Mouse (Mus musculus) right cerebral cortex, postnatal 14 days (tissue): ENCODE data around the gene Susd6.

Source experiments
- DNase-seq: peaks from one replicate; pipeline ENCODE4 v3.0.0; 2022

The Susd6 gene

DNA sequence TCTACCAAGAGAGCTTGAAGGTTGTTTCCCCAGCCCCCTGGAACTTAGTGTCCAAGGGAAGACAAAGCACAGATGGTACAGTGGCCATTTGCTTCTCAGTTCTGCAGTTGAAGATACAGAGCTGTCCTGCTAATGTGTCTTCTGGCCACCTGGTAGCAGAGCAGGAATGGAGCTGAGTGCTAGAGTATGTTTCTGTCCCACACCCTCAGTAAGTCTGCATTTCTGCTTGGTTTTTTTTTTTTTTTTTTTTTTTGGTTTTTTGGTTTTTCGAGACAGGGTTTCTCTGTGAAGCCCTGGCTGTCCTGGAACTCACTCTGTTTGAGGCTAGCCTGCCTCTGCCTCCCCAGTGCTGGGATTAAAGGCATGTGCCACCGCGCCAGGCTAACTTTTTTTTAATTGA lies 93.0 kb downstream of the Susd6 start:
- no peak for DNase-seq

DNA sequence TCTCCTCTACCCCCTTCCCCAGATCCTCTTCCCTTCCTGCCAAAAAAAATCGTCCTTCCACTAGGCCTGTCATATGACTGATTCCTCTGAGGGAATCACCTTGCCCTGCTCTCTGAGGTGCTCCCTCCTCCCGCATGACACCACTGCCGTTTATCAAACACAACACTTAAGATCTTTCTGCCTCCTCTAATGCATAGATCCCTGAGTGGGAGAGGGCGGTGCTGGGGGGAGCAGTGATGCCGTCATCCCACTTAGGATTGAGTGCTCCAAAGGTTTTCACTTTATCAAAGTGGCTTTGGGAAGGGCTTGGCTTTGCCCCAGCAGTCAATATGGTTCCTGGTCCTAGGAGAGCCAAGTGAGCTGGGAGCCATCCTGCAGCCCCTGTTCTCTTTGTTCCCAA lies 93.6 kb downstream of the Susd6 start:
- DNase-seq = no peak

DNA sequence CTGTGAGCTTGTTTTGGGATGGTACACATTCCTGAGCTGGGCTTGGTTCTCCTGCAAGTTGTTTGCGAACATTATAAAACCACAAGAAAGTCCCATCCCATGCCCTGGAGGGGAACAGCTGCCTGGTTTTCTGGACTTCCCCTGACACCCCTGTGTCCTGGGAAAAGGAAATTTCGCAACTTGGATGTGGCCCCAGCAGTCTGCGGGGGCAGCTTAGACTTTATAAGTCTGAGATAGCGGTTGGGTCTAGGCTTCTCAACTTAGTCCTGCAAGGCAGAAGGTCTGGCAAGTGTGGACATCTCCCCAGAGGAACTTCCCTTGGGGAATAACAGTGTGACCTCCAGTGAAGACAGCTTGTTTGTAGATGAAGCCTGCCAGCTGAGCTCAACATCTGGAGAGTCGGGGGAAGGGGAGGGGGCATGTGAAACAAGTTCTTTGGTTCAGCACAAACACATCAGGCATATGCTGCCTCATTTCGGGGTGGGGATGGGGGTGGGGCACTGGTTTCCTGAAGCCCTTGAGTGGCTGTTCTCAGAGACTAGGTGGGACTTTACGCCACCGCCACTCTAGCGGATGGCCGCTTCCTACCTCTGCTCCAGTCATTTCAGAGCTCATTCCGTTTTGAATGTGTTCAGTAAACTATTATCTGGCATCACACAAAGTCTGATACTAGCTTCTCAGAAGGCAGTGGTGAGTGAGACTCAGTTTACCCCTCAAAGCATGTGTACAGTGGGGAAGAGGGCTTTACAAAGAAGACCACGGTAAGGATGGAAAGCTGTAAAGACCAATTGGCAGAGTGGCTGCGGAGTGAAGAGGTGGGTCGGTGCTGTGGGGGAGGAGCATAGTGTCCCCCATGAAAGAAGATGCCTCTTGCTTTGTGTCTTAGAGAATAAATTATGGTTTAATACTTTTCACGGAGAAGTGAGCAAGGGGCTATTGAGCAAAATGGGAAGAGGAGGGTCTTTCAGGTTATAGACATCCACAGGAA lies 95.3 kb downstream of the Susd6 start:
- DNase-seq = no peak

DNA sequence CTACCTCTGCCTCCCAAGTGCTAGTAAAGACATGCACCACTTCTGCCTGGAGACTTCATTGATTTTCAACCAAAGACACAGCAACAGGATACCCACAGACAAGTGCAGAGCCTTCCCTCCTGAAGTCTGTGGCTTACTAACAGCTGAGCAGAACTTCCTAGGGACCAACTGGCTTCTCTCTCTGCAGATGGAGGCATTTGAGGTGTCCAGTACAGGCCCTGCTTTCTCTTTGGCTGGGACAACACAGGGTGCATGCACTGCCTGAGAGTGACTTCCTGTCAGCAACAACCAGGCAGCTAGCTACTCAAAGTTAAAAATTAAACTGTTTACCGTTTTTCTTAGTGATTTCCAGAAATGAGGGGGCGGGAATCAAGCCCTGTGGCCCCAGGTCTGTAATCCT lies 96.7 kb downstream of the Susd6 start:
- no peak for DNase-seq

DNA sequence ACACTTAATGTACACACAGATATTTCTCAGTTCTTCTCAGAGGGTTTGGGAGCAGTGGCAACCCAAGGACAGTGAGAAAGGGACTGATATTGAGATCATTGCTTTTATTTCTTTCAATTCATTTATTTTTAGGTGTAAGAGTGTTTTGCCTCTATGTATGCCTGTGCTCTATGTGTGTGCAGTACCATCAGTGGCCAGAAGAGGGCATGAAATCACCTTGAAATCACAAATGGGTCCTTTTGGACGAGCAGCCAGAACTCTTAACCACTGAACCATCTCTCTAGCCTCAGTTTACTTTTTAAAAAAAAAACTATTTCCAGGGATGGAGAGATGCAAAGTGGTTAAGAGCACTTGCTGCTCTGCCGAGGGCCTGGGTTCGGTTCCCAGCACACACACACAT lies 99.0 kb downstream of the Susd6 start:
- no peak for DNase-seq

DNA sequence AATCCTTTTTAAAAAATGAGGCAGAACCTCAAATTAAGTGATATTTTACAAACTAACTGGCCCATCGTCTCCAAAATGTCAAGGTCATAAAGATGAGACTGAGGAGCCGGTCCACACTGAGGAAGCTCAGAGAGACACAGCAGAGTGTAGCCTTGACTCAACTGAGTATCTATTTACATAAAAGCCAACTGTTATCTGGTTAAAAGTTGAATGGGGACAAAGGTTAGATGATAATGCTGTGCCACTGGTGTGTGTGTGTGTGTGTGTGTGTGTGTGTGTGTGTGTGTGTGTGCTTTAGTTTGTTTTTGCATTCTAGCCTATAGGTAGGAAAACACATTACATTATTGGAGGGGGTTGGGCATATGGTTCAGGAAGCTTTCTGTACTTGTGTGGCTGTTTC lies 100.8 kb downstream of the Susd6 start:
- no peak for DNase-seq

DNA sequence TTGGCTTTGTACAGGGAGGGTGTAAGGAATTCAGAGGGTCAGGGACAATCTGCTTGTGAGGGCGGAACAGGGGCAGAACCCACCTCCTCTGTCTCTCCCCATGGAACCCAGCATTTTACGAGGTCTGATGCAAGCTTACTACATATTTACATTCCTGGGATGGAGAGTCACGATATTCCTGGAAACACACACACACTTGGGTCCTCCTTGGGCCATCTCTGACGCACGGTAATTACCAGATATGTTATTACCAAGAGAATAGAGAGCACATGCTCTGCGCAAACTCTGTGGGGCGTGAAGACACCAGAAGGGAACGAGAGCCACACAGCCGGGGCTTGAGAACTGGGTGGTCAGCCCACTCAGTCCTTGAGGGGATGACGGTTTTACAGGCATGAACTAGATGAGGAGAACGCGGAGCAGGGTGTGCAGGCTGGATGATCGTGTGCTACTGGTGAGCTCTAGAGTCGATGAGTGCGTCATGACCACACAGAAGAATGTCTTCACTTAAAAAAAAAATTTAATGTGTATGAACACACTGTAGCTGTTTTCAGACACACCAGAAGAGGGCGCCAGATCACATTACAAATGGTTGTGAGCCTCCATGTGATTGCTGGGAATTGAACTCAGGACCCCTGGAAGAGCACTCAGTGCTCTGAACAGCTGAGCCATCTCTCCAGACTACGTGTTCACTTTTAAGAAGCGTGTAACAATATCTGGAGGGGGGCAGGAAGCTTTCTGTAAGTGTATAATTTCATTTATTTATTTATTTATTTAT lies 103.6 kb downstream of the Susd6 start:
- no peak for DNase-seq

DNA sequence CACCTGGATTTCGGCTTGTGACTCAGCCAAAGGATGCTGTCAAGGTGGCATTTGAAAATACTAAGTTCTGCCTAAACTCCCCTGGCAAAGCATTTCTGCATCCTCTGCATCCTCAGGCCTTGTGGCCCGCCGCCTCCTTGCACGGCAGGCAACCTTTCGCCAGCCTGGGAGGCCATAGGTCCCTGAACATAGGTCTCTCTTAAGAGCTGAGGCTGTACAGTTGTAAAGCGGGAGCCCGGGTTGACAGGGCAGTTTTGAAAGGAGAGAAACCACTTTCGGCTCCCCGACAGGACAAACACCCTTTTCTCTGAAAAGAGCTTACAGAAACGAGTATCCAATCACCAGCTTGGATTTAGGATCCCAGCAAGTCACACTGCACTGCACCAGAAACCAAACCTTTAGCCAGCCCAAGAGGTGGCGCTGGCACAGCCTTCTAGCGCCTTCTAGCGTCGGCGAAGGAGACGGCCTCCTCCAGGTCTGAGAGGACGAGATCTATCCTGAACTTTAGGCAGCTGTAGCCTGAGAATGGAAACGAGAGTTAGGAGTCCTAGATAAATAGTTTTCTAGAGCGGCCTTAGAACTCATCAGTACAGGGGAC lies 104.8 kb downstream of the Susd6 start:
- peak; percentile 68 for DNase-seq

DNA sequence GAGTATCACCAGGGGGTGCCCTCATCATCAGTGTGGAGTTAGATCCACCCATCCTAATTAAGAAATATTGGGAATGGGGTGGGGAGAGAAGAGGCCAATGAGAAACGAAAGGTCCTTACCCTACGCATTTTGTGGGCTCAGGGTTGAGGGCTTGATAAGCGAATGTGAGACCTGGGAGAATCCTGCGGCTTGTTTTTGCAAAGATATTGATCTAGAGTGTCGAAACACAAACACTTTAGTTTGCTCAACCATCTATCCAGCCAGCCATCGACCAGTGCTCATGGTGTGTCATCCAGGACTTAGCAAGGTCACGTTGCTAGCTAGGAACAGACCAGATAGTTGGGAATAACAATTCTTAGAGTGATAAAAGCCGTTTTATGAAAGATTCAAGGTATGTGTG lies 119.3 kb downstream of the Susd6 start:
- DNase-seq = no peak

DNA sequence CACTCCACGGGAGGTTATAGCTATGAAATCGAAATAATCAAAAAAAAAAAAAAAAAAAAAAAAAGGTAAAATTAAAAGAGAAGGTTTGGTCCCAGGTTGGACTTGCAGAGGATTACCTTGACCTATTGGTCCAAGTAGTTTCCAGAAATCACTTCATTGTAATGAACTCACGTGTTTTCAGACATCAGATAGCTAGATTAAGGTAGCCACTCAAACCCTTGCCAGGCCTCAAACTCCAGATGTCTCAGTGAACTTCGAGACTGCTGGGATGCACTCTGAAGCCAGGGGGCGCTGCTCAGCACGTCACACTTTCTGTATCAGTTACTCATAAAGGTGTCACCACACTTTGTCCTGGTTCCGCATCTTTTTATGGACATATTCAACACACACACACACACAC lies 127.5 kb downstream of the Susd6 start:
- DNase-seq = no peak

DNA sequence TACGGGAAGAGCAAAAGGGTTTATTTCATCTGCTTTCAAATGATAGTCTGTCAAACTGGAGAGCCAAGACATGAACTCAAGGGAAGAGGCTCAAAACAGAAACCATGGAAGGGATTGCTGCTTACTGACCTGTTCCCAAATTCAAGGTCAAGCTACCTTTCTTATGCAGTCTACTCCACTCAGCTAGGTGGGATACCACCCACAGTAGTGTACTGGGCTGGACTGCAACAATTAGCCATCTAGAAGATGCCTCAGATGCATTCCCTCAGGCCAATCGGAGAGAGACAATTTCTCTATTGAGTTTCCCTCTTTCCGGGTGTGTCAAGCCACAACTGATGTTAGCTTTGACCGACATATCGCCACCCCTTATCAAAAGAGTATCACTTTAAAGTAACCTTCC lies 131.0 kb downstream of the Susd6 start:
- no peak for DNase-seq

DNA sequence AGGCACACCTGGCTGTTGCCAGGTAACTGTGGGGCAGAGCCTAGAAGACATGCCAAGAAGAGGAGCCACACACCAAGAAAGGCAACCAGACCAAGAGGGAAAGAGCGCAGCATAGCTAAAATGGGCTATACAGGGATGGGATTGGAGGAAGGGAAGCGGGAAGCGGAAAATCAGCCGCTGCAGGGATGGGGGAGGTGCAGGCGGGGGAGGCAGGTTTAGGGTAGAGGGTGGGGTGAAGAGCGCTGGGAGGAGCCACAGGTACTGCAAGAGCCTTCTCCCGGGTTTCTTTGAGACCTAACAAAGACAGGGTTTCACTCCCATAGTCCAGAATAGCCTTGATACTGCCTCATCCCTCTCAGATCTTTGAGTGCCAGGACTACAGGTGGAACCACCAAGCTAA lies 132.6 kb downstream of the Susd6 start:
- peak; percentile 32 for DNase-seq

DNA sequence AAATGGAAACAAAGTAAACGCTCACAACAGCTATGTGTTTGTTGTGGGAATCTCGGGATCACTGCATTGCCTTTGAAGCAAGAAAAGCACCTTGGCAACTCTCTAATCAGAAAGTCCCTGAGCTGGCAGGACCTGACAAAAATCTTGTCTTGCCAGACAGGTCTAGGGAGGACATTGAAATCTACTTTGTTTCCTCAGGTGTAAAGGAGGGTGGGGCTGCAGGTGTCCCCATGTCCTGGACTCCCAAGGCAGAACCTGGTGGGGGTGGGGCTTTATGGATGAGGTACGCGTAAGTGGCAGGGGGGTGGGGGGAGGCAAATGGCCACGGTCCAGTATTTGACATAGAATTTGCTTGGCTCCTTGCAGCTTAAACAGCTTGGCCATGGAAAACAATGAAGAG lies 133.3 kb downstream of the Susd6 start:
- DNase-seq = no peak

DNA sequence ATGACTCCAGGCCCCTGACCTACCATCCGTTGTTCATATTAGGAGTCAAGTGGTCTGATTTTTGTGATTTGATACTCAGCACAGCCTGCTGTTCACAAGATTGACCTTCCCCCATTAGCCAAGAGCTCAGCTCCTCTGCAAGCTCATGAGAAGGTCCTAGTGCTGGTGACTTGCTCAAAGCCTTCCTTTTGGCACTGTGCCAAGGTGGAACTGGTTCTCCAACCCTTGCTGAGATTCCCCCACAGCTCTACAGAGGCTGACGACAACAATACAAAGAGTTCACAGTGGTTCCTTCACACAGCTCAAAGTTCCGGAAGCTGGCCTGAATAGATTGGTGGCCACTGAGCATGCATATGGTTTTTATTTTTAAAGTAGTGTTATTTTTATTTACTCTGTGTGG lies 133.9 kb downstream of the Susd6 start:
- DNase-seq = peak; percentile 42

DNA sequence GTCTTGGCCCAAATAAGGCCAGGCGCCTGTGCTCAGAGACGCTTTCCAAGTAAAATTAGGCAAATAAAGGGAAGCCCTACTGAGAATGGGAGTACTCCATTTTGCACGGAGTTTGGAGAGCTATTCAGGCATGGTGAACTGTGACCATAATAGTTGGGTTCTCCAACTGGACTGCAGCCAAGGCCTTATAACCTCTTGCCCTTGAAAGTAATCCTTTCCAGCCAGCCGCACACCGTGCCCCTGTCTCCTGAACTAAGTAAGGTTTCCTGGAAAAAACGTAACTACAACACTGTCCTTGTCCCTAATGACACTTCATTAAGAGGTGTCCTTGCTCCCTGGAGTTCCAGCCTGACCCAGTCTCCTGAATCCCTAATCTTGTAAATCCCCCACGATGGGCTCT lies 135.6 kb downstream of the Susd6 start:
- no peak for DNase-seq

DNA sequence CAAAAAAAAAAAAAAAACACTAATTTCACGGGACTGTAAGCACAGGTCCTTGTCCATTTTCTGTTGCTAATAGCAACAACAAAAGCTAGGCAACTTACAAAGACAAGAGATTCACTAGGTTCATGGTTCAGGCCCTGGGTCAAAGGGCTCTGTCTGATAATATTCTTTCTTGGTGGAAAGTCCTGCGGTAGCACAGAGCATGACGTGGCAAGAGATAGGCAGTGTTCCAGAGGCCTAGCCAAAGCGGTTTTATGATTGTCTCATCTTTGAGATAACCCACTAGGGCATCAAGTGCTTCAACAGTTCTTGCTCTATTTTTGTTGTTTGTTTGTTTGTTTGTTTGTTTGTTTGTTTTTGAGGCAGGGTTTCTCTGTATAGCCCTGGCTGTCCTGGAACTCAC lies 136.2 kb downstream of the Susd6 start:
- no peak for DNase-seq

DNA sequence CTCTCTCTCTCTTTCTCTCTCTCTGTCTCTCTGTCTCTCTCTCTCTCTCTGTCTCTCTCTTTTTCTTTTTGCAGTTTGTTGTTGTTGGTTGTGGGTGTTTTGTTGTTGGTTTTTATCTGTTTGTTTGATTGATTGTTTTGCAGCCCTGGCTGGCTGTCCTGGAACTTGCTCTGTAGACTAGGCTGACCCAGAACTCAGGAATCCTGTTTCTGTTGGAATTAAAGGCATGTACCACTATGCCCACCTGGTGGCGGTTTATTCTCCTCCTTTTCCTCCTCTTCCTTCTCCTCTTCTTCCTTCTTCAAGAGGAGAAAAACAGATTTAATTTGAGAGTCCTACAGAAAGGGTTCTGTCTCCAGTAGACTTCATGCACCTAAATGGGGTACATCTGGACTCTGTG lies 137.2 kb downstream of the Susd6 start:
- no peak for DNase-seq

DNA sequence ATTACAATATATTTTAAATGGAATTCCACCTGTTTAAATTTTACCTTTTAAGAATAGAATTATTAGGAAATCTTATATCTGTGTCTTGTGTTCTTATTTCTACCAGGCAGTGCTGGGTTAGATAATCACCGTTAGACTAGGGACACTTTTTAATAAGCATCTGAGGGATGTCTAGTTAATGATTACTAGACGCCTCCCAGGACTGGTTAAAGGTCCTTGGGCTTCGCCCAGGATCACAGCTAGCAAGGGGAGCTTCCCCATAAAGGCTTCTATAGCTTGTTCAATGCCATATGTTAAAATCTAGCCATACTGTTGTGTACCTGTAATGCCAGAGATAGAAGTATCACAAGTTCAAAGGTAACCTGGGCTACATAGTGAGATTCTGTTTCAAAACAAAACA lies 138.6 kb downstream of the Susd6 start:
- no peak for DNase-seq

DNA sequence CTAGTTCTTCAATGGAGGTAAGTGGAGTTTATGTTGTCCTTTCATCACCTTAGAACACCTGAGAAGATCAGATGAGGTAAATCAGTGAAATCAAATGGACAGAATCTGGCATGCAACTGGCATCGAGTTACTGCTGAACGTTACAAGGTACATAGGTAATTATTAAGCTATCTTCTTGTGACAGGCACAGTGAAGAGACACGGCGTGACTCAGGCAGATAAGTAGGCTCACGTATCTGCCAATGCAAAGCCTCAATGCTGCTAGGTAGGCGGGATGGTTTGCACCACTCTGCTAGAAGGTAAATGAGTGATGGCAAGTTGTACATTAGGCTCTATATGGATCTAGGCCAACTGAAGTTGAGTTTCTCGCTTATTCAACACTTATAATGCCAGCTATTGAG lies 139.8 kb downstream of the Susd6 start:
- DNase-seq = no peak
